Mouse (Mus musculus): ENCODE measurements around the gene Has1. TPM values are rescaled to one million over a fixed set of nuclear protein-coding genes. Genes with fewer than 3 reads are reported as not detected.

The Has1 gene
- under 1 TPM; 0.20 to 0.64 TPM for total RNA-seq (2021)

DNA sequence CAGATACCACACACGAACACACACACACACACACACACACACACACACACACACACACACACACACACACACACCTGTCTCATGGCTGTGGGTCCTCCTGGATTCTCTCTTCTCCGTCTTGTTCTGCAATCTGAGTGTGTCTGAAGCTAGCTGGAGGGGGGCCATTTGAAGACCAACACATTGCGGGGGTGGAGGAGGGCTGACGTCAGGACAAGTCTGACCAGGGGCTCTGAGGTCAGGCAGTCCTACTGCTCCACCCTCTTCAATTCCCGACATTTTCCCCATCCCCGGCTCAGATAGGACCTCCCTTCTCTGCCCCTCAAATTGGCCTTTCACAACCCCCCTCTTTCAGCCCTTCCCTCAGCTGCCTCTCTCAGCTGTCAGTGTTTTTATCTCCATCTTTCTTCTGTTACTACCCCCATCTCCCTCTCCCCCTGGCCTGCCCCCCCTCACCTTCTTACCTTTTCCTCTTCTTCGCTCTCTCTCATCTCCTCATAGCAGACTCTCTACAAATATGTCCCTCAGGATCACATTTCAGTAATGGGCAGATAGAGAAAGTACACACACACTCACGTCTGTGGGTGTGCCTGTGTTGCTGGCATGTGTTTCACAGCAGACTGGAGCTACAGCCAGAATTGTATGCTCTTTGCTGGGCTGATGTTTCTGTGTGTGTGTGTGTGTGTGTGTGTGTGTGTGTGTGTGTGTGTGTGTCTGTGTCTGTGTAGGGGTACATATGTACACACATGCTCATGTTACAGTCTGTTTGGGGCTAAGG is at the start of gene Has1:
Gene Has1 (minus strand): TSS at position 142 of the 775 bp plus-strand sequence.
- intact Hi-C loops (cut with DNase I) = loop anchor here (5.0 kb wide), 1 partner anchor 42 kb away; no protein-coding TSS in a partner anchor
- DNase-seq (ENCODE audit: extremely low spot score in 1 of 2, low spot score in 2 of 2) = no peak

DNA sequence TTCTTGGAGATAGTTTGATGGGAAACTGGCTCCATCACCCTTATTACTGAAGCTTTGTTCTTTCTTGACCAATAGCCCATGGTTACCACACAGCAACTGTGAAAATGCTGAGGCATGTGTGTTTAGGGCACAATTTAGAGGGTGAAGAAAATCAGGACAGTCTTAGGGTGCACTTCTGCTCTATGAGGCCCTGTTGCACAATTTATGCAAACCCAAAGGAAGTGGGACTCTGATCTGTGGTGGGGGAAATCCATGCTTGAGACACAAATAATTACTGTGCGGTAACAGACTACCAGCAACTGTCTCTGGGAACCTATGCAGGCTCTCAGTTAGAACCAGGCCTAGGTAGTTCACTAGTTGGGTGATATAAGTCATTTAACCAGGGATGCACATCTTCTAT is 45.8 kb upstream of the Has1 start:
- intact Hi-C loops (cut with DNase I) = no loop called here
- DNase-seq (ENCODE audit: extremely low spot score in 1 of 2, low spot score in 2 of 2) = no peak

DNA sequence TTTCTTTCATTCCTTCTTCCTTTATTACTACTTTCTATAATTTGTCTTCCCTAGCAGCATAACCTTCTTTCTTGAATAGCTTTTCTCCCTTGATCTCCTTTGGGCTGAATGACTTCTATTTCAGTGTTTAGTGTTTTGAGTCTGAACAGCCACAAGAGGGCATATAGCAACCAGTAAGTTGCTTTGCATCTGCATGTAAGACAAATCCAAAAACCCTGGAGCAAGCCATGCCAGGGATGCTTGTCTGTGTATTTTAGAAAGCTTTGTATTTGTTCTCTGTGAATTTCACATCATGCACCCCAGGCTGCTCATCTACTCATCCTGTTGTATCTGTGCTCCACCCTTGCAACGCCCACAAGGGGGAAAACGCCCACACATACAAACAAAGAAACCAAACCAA is 44.3 kb upstream of the Has1 start:
- intact Hi-C loops (cut with DNase I) = loop anchor here (5.0 to 10.0 kb wide), 2 partner anchors 42 to 244 kb away; partner anchors contain the start of gene Has1
- peak in 1 of 2 experiments; percentile 22 for DNase-seq (ENCODE audit: extremely low spot score in 1 of 2, low spot score in 2 of 2)

DNA sequence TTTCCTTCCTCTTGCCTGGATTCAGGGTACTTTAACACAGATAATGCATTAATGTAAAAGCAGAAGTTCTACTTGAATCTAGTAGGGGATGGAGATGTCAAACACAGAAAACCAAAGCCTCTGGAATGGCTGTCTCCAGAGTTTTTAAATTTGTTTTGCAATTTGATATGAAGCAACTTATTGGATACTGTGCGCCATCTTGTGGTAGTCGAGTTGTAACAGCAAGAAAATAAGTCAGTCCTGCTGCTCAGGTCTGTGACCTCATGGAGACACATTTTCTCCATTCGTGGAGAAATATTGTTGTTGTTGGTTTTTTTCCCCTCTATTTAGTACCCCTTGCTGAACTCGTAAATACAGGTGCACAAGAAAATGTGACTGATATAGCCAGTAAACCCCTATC is 41.0 kb upstream of the Has1 start:
- intact Hi-C loops (cut with DNase I) = loop anchor here (2.0 to 10.0 kb wide), 3 partner anchors 39 to 241 kb away; partner anchors contain the start of gene Has1
- DNase-seq (ENCODE audit: extremely low spot score in 1 of 2, low spot score in 2 of 2) = peak; percentile 18 to 30

DNA sequence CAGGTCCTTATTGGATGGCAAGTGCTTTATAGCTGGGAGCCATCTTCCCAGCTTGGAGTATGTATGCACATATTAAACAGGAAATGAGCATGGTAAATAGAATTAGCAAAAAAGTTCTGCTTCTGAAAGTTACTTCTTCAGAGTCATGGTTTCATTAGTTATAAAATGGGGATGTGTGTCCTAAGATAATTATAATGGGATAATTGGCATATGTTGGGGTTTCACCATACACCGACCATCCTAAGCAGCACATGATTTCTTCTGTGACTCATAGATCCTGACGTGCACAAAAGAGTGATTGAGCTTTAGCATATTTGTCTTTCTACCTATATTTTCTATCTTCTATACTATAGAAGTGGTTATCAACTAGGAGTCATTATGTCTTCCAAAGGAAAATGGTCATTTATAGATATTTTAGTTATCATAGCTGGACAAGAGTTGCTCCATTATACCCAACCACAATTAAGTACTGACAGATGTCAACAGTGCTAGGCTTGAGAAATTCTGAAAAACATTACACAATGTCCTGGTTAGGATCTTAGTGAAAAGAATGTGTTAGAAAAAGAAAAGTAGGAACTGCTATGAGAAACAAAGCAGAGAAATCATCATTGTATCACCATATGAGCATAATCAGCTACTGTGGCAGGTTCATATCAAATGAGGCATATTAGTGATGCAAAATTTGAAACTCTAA is 34.9 kb upstream of the Has1 start:
- intact Hi-C loops (cut with DNase I) = loop anchor here (10.0 kb wide), 1 partner anchor 235 kb away; no protein-coding TSS in a partner anchor
- DNase-seq (ENCODE audit: extremely low spot score in 1 of 2, low spot score in 2 of 2) = no peak

DNA sequence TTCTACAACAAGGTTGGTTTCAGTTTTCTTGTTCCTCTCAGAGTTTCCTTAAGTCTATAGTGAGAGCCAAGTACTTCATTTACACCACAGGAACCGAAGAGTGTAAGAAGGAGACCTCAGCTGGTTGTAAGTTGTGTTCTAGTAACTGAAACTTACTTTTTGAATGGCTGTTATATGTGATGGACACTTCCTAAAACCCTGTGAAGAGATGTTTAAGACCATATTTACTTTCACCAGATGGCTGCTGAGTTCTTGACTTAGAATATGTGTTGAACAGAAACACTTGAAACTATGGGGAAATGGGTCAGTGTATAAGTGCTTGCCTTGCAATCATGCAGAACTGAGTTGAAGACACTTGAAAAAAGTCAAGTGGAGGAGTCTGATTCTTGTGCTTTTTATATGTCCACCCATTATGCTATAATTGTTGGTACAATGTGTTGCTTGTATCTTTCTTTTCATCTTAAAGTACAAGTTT is 32.8 kb upstream of the Has1 start, which contains the start of the genes Fpr2 and Fpr3:
Gene Fpr2 (plus strand): TSS at position 51 of the 475 bp plus-strand sequence.
Gene Fpr3 (plus strand): TSS at position 79 of the 475 bp plus-strand sequence.
- intact Hi-C loops (cut with DNase I) = no loop called here
- DNase-seq (ENCODE audit: extremely low spot score in 1 of 2, low spot score in 2 of 2) = no peak

DNA sequence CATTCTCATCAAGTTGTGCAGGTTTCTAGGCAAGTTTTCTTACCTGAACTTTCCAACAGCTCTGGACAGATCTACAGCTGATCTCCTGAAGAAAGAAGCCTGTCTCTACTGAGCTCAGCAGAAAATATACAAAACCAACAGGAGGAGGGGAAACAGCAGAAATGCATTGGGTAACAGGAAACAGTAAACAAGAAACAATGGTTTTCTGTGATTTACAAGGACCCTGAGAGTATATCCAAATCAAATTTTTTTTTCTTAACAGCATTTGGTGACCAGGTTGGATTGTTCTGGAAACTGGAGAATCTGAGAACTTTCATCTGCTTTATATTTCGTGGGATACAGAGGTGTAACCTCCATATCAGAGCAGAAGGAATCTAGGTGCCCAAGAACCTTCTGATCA is 28.8 kb upstream of the Has1 start, which contains the start of gene Fpr1:
Gene Fpr1 (minus strand): TSS at position 101 of the 400 bp plus-strand sequence.
- intact Hi-C loops (cut with DNase I) = no loop called here
- DNase-seq (ENCODE audit: extremely low spot score in 1 of 2, low spot score in 2 of 2) = no peak

DNA sequence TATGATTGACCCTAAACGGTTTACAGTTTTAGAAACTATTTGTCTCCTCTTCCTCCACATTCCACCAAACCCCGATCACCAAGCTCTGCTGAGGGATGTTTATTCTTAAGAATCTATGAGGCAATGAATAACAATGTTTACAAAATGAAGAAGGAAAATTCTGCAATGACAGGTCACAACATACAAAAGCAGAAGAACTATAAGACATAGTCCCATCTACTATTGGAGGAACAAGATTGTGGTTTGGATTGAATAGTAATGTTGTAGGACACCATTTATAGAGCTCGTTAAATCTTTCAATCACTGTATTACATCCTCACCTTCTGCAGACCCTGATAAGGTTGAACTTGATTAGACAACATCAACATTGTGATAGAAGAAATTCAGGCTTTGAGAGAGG is 27.7 kb upstream of the Has1 start:
- no peak for DNase-seq (ENCODE audit: extremely low spot score in 1 of 2, low spot score in 2 of 2)
- intact Hi-C loops (cut with DNase I) = no loop called here

DNA sequence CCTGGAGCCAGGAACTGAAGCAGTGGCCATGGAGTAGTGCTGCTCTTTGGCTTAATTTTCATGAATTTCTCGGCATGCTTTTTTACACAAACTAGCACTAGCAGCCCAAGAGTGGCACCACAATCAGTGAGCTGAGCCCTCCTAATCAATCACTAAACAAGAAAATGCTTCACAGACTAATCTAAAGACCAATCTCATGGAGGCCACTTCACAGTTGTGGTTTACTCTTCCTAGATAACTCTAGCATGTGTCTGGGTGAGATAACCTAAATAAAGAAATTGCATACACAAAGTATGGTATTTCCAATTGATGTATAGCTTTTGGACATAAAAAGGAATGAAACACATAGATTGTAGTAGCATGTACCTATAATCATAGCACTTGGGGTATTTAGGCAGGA is 24.3 kb upstream of the Has1 start:
- no peak for DNase-seq (ENCODE audit: extremely low spot score in 1 of 2, low spot score in 2 of 2)
- intact Hi-C loops (cut with DNase I) = no loop called here

DNA sequence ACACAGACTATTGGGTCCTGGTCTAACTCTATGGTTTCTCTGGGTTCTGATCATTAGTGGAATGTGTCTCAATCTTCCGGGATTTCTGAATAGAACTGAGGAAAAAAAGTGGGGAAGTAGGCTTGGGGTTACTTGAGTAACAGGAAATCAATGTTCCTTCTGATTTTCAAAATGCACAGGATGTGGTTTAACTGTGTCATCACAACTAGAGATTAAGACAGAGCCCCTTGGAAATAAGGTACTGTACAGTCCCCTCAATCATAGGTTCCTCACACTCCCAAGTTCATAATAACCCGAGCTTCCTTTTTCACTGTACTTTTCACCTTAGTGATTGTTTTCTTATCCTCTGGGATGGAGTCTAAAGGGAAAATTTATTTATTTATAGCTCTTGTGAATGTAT is 16.7 kb upstream of the Has1 start:
- DNase-seq (ENCODE audit: extremely low spot score in 1 of 2, low spot score in 2 of 2) = no peak
- intact Hi-C loops (cut with DNase I) = no loop called here

DNA sequence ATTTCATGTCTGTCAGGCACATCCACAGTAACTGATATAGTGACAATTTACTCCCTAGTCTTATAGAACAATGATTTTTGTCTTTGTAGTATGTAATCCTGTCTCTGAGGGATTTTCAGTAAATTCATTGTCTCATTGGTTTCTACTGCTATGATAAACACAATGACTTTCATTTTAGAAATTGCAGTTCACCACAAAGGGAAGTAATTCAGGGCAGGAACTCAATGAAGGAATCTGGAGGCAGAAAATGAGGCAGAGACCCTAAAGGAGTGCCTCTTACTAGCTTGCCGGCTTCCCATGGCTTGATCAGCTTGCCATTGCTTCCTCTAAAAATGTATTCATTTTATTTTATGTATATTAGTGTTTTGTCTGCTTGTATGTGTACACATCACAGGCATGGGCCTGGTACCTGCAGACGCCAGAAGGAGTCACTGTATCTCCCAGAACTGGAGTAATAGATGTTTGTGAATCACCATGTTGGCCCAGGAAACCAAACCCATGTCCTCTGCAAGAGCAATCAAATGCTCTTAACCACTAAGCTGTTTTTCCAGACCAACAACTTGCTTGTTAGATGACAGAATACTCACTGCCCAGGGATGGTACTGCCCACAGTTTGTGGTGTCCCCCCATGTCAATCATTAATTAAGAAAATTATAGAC is 16.0 kb upstream of the Has1 start:
- intact Hi-C loops (cut with DNase I) = no loop called here
- DNase-seq (ENCODE audit: extremely low spot score in 1 of 2, low spot score in 2 of 2) = no peak

DNA sequence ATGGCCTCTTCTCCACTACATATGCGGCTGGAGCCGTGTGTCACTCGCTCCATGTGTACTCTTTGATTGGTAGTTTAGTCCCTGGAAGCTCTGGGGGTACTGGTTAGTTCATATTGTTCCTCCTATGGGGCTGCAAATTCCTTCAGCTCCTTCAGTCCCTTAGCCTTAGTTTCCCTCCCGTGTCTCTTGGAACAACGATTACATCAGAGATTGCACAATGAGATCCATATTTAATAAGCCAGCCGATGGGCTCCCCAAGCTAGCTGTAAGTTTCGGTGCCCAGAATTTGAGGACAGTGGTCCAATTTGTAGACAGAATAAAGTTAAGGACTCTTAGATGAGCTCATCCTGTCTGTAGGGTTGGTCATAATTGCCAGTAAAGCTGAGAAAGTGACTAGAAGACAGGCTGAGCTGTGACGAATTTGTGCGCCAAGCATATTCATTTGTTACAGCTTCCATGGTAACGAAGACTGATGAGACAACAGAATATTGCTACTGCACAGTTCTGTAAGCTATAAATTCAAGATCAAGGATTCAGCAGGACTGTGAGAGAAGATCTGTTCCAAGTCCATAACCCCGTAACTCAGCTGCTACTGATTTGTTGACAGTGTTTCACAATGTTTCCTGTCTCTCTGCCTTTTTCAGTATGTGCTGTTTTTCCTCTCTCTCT is 11.9 kb upstream of the Has1 start:
- intact Hi-C loops (cut with DNase I) = no loop called here
- no peak for DNase-seq (ENCODE audit: extremely low spot score in 1 of 2, low spot score in 2 of 2)

DNA sequence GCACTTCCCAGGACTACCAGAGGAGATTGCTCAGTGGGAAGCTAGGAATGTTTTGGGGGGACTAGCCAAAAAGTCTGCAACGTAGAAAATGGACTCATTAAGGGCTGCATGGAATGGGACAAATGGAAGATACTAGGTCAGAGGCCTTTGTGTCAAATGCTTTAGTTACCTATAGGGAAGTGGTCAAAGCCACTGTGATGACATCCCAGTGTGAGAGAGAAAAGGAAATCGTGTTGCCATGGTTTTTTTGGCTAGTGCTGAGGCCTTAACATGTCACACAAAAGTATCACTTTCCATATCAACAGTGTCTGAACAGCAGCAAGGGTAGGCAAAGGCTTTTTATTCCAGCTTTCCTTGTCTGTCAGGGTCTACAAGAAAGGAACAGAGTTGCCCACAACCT is 10.2 kb upstream of the Has1 start:
- no peak for DNase-seq (ENCODE audit: extremely low spot score in 1 of 2, low spot score in 2 of 2)
- intact Hi-C loops (cut with DNase I) = no loop called here

DNA sequence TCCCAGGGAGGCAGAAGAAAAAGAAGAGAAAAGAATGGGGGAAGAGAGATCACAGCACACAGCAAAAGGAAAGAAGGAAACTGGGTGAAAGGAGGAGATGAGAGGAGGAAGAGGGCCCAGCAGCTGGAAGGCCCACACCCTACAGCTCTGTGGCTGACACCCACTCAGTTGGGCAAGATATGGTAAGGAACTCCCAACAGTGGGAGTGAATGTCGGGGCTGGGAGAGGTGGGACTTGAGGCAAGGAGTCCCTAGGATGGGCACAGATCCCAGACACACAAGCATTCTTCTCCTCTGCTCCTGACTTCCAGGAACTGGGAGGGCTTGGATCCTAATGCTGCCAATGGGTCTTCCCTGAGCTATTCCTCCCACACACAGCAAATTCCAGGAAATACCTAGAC is 7.4 kb upstream of the Has1 start:
- intact Hi-C loops (cut with DNase I) = no loop called here
- DNase-seq (ENCODE audit: extremely low spot score in 1 of 2, low spot score in 2 of 2) = no peak

DNA sequence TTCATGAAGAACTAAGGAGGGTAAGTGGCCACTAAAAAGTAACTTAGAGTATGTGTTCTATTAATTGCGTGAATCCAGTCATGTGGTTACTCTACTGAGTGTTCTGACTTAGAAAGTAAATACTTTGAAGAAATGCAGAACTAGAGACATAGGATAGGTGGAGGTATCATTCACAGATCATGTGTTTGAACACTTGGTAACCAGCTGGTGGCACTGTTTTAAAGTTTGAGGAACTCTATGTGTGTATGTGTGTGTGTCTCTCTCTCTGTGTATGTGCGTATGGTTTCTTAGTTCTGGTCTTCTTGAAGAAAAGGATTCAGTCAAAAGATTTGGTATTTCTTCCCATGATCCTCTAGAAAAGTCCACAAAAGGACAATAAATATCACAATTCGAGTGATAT is 5.1 kb upstream of the Has1 start:
- intact Hi-C loops (cut with DNase I) = no loop called here
- no peak for DNase-seq (ENCODE audit: extremely low spot score in 1 of 2, low spot score in 2 of 2)

DNA sequence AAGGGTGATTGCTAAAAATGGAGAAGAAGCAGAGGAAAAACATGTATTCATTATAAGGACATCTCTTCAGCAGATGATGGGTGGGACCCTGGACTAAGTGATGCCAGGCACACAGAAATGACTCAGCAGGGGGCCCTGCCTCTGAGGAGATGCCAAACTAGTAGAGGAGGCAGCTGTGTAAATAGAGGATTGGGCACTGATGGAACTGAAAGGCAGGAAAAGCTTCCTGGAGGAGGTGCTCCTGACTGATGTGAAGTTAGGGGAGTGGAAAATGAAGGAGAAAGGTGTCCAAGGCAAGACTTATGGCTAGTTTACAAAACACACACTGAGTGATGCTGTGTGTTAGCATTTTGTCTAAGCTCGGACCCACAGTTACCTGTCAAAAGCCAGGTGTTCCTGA is 2.4 kb upstream of the Has1 start:
- intact Hi-C loops (cut with DNase I) = loop anchor here (5.0 kb wide), 1 partner anchor 40 kb away; no protein-coding TSS in a partner anchor
- DNase-seq (ENCODE audit: extremely low spot score in 1 of 2, low spot score in 2 of 2) = no peak

DNA sequence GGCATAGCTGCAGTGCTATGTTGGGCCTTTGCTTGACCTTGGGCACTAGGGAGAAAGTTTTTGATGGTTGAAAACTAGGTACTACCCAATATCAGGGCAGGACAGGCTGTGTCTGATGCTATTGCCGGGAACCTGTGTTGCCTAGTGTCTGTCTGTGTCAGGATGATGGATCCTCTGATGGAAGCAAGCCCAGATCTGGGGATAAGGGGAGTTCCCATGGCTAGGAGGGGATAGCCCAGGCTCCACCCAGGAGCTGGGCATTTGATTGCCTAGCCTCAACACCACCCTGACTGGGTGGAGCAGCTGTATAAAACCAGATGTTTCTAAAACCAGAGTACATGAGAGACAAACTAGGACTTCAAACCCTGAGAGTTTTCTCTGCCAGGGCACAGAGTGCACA is 1.6 kb upstream of the Has1 start:
- intact Hi-C loops (cut with DNase I) = loop anchor here (5.0 kb wide), 1 partner anchor 41 kb away; no protein-coding TSS in a partner anchor
- no peak for DNase-seq (ENCODE audit: extremely low spot score in 1 of 2, low spot score in 2 of 2)

DNA sequence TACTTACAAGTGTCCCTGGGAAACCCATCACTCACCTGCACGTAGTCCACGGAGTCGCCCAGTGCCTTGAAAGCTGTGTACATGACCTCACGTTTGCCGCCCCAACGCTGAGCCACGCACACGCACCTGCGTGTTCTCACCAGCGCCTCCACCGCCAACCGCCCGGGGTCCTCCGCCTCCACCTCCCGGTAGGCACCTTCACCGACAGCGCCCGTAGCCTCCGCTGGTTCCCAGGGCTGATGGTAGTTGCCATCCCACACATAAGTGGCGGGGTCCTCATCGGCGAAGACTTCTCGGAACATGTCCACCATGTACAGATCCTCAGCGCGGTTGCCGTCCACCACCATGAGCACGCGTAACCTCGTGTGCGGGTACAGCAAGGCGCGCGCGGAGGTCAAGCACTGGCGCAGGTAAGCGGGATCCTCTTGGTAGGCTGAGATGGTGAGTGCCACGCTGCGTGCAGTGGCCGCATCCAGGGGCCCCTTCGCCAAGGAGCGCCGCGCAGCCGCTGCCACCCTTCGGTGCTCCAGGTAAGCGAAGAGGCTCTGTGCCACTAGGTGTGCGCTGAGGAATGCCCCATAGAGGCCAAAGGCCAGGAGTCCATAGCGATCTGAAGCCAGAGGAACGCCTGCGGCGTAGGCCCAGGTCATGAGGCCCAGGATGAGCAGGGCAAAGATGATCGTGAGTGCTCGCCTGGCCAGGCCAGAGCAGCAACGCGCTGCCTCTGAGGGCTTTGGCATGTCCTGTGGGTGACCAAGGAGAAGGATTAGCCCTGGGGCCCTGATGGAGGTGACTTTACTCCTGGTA is 4.9 kb downstream of the Has1 start:
- intact Hi-C loops (cut with DNase I) = no loop called here
- peak in 1 of 2 experiments; percentile 50 for DNase-seq (ENCODE audit: extremely low spot score in 1 of 2, low spot score in 2 of 2)
